Mouse (Mus musculus) spleen, embryonic (tissue): ENCODE measurements at regions not wholly inside any gene's neighbourhood (a gene's known extent, or its start where the extent isn't known, plus 50 kb on each side); places are given as distances from the start of the nearest gene placed in this dataset.

ENCODE experiments used
- CTCF ChIA-PET: fragments of 350-600 bp; sonication (Branson Sonifier 250); formaldehyde crosslinking; loops from one replicate; lab custom pipeline; 2022; lab: Charles Lee

DNA sequence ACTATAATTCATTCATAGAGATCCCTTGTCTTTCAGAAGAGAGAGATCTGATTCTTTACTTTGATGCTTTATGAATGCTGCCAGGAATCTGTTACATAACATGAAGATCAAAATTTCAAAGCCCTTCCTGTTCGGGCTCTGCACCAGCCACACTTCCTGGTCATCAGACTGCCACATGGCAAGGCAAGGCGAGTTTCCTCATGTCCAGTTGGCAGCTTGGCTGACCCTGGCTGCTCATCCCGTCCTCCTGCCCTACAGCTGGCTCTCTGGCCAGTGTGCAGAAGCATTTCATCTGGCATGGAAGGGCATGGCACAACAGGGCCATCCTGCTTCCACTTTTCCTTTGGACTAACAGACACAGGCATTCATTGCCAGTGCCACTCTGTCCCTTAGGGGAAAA, 292.2 kb upstream of the Slc24a5 start:
- CTCF ChIA-PET = no interaction called here

DNA sequence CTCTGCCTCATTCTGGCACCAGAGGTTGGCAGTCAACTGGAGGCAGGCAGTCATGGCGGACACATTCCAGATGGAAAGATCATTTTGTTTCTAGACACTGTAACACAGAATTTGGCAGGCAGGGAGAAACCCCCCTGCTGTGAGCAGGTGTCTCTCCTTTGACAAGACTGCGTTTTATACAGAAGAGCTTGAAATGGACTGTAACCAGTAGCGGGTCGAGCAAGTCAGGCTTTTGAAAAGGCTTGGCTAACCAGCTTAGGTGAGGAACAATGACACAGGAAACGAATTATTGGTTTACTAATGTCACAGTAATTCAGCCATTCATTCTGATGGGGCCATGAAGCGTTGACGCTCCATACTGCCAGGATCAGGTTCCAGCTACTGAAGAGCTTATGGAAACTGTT, 275.3 kb upstream of the Slc24a5 start:
- CTCF ChIA-PET = no interaction called here

DNA sequence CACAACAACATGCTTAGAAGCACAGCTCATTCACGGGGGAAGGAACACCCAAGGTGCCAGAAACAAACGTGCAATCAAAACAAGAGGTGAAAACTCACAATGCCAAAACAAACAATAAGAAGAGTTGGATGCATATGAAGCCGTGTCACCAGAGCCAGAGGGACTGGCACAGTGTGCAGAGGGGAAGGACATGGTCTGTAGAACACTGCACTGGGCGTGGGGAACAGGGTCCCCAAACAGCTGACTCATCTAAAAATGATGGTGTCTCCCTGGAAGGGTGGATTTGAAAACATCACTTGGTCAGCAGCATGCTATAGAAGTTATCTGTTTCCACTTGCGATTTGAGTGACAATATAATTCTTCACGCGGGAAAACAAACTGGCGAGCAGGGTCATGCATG, 256.2 kb upstream of the Slc24a5 start:
- CTCF ChIA-PET = no interaction called here

DNA sequence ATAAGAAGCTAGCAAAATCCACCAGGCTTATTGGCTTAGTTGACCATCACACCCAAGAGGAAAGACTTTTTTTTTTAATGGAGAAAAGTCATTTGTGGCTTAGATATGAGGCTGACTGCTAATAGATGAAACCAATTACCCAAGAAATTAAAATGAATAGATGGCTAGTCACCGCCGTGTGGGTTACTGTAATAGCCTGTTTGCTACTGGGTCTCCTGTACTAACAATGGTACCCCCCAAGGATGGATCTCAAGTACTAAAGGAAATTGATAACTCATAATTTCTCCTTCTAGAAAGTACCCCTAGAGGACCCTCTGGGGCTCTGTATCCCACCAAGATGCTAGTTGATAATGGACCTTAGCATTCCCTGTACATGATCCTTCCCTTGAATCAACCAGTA, 251.1 kb upstream of the Slc24a5 start:
- CTCF ChIA-PET = interaction anchor here (0.6 kb wide), 1 partner anchor 218 kb away, joined by 5 read pairs; no protein-coding TSS in a partner anchor

DNA sequence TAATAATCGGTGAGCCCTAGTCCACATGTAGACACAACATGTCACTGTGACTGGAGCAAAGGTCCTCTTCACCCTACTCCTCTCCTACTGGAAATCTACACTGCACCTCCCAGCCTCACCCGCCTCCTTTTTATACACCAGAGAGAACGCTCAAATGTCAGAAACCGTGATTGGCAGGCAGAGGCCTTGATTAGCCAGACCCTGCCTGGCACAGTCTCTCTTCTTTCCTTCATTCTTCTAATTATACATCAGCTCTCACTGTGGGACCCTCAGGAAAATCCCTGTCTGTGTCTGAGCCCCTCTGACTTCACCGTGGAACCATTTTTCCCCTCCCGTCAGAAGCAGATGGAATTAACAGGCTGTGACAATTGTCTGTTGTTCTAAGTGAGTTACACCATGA, 248.1 kb upstream of the Slc24a5 start:
- CTCF ChIA-PET = no interaction called here

DNA sequence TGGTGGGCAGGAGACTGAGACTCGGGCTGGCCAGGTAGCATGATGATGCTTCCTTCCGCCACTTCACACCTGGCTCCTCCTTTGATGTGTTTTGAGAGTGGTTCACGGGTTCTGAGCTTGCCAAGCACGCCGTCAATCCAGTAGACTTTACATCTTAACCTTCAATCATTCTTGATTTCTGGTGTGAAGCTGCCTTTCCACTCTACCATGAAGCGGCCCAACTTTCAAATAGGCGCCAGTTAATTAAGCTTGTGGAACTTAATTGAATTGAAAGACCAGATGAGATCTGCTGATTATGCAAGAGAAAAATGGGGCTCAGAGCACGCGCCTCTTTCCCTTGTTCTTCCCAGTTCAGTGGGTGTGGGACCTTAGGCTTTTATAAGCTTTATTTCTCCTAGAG, 247.1 kb upstream of the Slc24a5 start:
- CTCF ChIA-PET = no interaction called here

DNA sequence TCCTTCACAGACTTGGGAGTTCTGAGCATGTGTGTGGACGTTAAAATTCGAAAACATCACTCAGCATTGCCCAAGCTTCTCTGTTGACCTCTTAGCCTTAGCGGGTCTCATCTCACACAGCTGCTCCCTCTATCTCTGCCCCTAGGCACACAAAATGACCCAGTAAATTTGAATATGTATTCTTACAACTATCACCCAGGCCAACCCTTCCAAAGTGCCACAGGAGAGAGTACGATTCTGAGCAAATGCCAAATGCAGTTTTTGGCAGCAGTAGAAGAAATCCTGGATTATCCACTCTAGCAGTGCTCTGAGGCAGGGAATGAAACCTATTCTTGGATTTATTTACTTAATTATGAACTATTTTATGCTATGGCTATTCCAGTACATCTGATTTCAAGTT, 246.6 kb upstream of the Slc24a5 start:
- CTCF ChIA-PET = no interaction called here

DNA sequence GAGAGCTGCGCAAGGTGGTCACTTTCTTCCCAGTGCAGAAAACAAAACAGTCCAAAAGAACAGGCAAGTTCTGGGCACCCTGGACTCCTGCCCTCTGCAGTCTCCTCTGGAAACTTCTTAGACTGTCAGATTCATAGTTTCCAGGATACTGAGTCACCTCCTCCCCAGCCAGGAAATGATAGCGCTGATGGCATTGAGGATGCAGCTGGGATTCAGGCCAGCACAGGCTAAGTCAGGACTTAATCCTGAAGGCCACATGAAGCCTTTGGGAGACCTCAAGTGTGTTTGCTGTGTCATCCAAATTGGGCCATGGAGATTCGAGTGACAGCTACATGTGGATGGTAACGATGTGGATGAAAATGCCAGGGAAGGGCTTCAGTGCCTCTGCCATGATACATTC, 219.1 kb upstream of the Slc24a5 start:
- CTCF ChIA-PET = no interaction called here

DNA sequence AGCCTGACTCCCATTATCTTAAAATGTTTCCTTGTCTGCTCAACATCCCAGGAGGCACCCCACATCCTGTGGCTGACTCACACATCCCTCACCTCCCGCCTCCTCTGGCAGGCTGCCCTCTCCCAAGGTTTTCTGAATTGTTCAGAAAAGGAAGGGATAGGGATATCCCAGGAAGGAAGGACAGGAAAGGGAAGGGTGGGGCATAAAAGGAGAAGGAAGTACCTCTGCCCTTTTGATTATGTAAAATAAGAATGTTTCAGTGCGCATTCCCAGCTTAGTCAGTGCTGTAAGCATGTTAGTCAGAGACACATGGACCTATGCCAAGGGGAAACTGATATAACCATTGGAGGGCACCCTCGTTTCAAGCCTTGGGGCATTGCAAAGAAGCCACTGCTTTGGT, 209.4 kb upstream of the Slc24a5 start:
- CTCF ChIA-PET = no interaction called here

DNA sequence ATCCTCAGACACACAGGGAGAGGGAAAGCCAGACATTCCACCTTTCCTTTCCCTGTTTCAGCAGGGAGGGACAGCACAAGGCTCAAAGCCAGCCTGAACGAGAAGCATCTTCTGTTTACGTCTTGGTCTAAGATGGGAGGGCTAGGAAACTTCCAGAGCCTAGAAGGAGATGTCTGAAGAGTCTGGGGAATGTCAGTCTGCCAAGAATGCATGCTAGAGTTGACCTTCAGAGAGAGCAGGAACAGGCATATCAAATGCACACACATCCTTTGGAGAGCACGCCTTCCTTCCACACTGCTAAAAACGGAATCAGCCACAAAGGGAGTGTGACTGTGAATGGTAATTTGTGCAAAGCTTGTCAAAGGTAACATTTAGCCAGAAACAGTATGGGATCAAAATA, 179.7 kb upstream of the Slc24a5 start:
- CTCF ChIA-PET = no interaction called here

DNA sequence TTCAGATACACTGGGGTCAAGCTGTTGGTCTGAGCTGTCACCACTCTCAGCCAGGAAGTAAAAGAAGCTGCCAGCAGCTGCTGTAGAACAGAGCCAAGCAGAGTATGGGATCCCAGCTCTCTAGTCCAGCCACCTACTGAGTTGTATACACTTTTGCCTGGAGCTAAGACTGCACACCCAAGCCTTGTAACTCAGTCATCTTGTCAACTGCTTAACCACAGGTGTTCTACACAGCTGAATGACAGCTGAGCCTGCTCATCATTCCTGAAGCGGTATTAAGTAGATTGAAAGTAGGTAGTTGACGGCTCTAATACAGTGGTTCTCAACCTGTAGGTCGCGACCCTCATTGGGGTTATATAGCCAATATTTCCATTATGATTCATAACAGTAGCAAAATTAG, 172.9 kb upstream of the Slc24a5 start:
- CTCF ChIA-PET = no interaction called here

DNA sequence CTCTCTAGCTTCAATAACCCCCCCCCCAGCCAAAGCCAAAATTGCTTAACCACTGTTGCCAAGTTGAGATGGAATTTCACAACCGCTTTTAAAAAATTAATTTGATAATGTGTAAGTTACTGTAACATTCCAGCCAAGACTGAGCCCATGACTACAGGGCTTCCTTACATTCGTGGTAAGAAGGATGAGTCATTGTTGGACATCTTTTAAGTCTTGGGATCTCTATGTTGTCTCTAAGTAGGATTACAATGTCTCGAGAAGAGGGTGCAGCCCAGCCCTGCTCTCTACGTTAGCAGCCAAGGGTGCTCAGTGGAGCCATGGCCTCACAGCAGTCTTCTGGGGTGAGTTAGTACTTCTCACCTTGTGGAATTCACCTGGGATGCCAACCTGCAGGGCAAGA, 164.4 kb upstream of the Slc24a5 start:
- CTCF ChIA-PET = no interaction called here

DNA sequence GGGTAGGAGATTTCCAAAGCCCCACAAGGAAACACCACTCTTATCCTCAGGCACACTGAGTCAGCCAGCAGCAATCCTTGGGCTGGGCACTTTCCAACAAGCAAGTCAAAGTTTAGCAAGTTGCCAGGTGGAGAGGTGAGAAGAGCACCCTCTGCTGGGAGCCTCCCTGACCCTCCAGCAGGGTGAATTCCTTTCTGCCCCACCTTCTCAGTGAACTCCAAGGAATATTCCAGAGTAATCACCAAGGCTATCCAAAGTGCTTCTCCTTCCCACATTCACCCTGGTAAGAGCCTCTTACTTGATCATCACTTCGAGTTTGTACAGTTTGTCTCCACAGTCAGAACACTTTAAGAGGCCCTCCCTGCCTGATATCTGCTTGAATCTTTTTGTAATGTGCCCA, 162.8 kb upstream of the Slc24a5 start:
- CTCF ChIA-PET = no interaction called here

DNA sequence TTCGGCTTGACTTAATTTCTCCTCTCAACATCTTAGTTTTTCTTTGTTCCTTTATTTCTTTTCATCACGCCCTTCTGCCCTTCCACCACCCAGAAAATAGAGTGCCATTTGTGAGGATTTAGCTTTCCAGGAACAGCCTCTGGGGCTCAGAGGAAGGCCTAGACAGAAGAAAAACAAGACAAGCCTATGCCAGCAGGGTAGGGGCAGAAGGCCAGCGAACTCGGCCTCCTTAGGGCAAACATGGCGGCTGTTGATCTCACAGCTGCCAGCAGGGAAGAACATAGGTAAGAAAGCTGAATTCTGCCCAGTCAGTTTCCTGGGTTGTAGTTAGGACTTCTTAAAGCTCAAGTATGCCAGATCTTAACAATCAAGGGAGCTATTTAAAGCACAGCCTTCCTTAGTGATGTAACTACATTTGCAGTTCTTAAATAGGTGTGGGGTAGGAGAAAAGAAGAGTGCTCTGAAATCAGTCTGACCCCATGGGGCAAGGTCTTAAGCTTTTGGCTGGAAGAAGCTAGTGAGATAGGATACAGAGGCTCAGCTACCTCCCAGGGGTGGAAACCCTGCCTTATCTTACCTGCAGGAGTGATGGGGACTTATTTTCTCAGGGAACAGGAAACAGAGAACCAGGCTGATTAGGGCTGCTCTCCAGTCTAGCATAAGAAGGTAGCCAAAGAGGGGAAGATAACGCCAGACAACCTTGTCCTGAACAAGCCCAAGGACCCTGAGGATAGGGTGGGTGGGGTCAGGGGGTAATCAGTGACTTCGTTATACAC, 148.8 kb upstream of the Slc24a5 start:
- CTCF ChIA-PET = no interaction called here

DNA sequence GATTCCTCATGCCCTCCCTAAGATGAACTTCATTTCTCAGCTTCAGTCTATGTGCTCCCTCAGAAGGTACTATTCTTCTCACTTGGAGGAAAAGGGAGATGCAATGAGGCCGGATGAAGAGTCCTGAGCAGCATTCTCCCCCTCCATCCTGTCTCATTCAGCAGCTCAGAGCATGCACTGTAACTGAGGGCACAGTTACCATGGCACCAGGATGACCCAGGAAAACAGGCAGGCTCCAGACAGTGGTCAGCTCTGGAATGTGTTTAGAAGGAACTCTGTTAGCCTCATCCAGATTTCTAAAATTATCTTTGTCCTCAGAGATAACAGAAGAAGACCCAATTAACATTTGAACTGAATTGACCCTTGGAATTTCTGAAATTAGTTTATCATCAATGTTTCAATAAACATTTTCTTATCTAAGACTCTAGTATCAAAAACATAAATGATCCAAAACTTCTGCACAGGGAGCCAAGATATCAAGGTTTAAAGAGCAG, 148.1 kb upstream of the Slc24a5 start:
- CTCF ChIA-PET = no interaction called here

DNA sequence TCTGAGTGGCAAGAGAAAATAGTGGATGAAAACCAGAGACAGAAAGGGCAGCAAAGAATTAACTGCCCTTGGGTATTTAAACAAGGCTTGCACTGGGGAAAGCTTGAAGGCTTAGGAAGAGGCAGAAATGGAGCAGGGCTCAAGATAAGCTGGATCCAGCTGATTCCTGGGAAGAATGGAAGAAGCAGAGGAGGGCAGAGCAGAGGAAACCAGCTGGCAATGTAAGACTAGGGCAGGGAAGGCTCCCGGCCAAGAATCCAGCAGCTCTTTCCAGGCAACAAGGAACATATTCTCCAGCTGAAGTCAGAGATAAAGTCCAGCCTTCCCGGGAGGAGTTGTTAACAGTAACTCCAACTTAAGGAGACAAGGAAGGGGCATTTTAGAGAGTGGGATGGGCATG, 147.7 kb upstream of the Slc24a5 start:
- CTCF ChIA-PET = no interaction called here

DNA sequence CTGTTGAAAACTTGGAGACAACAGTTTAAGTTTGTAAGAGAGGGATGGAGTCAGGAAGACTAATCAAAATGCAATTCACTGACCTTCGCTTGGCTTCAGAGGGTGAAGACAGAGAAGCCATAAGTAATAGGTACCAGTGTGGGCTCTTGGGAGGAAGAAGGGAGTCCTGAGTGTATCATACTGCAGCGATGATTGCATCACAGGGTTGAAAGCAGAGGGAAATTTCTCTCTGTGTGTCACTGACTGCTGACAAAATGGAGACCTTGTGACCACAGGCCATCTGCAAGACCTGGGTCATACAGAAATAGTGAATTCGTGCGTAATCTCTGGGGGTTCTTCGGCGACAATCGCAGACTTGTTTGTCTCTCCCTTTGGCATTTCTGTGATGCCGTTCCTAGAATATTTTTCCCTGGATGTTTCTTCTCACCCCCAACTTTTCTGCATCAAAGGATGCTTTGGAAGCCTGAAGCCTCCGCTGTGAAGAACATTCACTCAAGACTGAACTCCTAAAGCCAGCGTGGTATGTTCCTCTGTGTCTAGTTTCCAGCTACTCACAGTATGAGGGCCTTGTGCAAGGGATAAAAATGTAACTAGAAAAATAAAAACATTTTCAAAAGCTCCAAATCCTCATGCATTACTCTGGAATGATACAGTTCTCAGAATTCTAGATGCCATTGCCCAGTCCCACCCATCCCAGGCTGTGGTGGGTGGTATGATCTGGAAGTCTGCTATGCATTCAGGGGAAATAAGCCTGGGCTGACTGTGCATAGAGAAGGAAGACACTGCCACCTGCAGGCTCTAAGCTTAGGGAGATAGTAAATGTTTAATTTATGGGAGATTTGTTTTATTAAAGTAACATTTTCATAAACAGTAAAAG, 139.8 kb upstream of the Slc24a5 start:
- CTCF ChIA-PET = interaction anchor here (1.2 kb wide), 1 partner anchor 323 kb away, joined by 3 read pairs; no protein-coding TSS in a partner anchor

DNA sequence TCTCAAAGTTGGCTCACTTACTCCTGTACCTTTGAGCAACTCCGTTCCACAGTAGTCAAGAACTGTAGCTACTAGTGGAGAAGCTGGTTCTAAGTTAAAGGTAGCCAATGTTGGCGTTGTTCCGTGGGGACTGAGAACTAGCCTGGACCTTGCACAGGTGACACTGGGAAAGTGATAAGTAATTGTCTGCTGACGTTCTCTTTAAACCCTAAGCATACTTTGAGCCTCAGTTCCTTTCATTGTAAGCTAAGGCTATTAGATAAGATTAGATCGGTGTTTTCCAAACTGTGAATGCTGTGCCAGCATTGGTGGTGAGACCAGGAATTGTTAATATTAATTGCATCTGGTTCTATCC, 139.2 kb upstream of the Slc24a5 start:
- CTCF ChIA-PET = interaction anchor here (0.6 to 1.2 kb wide), 2 partner anchors 324 to 410 kb away, joined by 3 read pairs; no protein-coding TSS in a partner anchor

DNA sequence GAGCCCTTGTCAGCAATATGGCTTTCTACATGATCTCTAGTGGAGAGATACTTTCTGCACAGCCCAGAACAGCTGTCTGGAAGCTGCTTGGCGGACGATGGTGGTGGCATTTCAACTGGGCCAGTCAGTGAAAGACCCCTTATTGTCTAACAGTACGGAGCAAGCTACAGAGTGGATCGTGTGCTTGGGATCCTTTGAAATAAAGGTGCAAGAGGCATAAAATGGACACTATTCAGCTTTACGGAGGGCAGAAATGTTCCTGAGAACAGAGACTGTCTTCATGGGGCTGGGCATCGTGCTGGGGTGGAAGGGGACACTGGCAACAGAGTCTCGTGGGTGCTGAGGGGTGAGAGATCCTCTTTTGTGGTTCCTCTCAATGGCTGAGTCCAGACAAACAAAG, 137.2 kb upstream of the Slc24a5 start:
- CTCF ChIA-PET = no interaction called here

DNA sequence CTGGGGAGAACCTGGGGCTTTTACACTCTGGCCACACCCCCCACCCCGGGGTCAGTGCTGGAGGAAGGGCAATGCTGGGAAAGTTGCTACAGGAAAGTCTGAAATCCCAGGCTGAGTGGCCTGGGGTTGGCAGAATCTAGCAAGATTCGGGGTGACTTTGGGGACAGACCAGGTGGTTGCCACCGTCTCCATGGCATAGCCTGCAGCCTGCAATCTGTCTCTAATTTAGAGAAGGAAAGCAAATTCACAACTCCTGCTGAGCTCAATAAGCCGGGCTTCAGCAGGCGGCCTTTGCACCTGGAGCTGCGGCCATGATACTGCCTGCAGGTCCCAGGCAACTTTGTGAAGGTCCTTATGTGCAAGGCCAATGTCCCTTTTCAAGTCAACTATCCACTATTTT, 135.4 kb upstream of the Slc24a5 start:
- CTCF ChIA-PET = no interaction called here

DNA sequence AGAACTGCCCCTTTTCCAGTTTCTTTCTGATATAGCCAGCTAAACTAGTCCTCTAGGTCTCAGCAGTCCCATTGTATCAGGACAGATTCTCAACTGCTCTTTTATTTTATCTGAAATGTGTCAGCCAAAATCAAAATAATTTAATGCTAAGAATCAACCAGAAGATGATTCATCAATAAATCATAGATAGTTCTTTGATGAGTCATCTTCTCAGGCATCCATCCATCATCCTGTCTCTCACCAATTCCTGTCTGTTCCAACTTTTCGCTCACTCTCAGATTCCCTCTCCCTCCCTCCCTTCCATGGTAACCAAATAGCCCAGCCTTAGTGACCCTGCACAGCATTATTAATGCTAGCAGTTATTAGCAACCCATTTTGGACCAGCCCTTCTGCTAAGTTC, 134.0 kb upstream of the Slc24a5 start:
- CTCF ChIA-PET = no interaction called here

DNA sequence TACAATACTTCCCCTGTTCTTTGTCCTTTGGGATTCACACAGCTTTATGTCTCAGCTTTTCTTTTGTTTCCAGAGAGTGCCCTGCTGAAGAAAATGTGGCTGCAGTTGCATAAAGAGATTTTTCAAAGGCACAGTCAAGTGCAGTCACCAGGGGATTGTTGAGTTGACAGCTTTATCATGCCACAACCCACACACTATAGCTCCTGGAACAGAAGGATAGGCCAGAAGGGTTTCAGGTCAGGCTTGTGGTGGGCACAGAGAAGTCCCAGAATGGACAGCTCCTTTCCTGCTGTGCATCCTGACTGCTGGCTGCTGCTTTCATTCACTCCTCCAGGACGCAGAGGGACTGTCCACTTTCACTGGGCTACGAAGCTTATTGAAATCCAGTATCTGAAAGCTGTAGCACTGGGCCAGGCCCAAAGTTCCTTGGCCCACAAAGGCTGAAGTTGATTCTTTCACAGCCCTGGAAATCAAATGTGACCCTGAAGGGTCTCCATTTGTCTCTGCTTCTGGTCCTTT, 119.6 kb upstream of the Slc24a5 start:
- CTCF ChIA-PET = no interaction called here

DNA sequence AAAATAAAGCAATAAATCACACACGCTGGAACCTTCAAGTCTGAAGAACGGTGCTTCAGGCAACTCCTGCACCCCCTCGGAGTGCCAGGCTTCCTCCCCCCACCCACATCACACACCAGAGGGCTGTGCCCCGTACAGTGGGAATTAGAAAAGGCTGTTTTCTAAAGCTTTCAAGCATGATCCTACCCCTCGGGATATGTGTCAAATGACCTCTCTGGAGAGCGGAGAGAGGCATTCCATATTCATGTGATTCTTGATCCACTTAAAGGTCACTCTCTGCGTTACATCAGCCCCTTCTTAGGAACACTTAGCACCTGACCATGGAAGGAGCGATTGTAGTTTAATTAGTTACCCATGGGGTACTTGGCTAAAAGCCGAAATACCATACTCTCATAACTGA, 119.1 kb upstream of the Slc24a5 start:
- CTCF ChIA-PET = no interaction called here
